Mouse (Mus musculus) neural tube, postnatal 0 days (tissue): ENCODE measurements around the gene Gabra5. TPM values are rescaled to one million over a fixed set of nuclear protein-coding genes. Genes with fewer than 3 reads are reported as not detected.

Experiments used
- polyA plus RNA-seq: library from polyadenylated mRNA; unstranded; fragments of >200 nt; fragmentation: Nextera tagmentation; extraction: Ambion mirVana; gene quantifications from 2 replicates; pipeline ENCODE4 v1.2.1, GENCODE M21; 2015

Gabra5 gene
- 96.0 and 96.3 TPM in 2 replicates for polyA plus RNA-seq

GRCm38 (mm10) chr7:57509681-57510141 is at the start of gene Gabra5:
TSS of gene Gabra5 (minus strand) at chr7:57510059.

GRCm38 (mm10) chr7:57419392-57419791 is 90.5 kb downstream of the Gabra5 start, which contains the start of gene Gabrb3:
TSS of gene Gabrb3 (plus strand) at chr7:57419692.

GRCm38 (mm10) chr7:57386517-57387340 is 123.1 kb downstream of the Gabra5 start, which contains the start of gene Gabrg3:
TSS of gene Gabrg3 (minus strand) at chr7:57387188.

Other genes with a start within 250 kb of the Gabra5 start
- 14.6 and 14.9 TPM in 2 replicates for gene Gabrg3, start 122.9 kb downstream of the Gabra5 start, polyA plus RNA-seq
- 38.6 and 45.9 TPM in 2 replicates for gene Gabrb3, start 90.4 kb downstream of the Gabra5 start, polyA plus RNA-seq